Mouse (Mus musculus) lung, embryonic 14.5 days (tissue): ENCODE data around the gene Cntf. TPM values are rescaled to one million over a fixed set of nuclear protein-coding genes. Genes with fewer than 3 reads are reported as not detected.

Experiments used
- ATAC-seq: fragments of 200-750 bp; cut with Nextera tagmentation; 2 replicates; pipeline ENCODE4 v1.8.0; 2017; ENCODE audit warnings: mild to moderate bottlenecking, moderate TSS enrichment, moderate library complexity; ENCODE audit not compliant: insufficient read depth
- DNase-seq: peaks from one replicate; pipeline ENCODE4 v3.0.0-alpha.2; 2015
- H3K27ac ChIP-seq: fragments of 300-500 bp; sonication (generic); 2 replicates; pipeline ENCODE4 v1.5.1; 2014; ENCODE audit warnings: low read depth, mild to moderate bottlenecking, moderate library complexity
- H3K27me3 ChIP-seq: fragments of 300-500 bp; sonication (generic); 2 replicates; pipeline ENCODE4 v1.6.1; 2014; ENCODE audit warnings: low read length, control low read depth; ENCODE audit not compliant: insufficient read depth
- H3K36me3 ChIP-seq: fragments of 300-500 bp; sonication (generic); 2 replicates; pipeline ENCODE4 v1.6.1; 2014; ENCODE audit warnings: control low read depth; ENCODE audit not compliant: insufficient read depth
- H3K4me1 ChIP-seq: fragments of 300-500 bp; sonication (generic); 2 replicates; pipeline ENCODE4 v1.6.1; 2014; ENCODE audit warnings: antibody characterized with exemption, control low read depth; ENCODE audit not compliant: insufficient read depth
- H3K4me2 ChIP-seq: fragments of 300-500 bp; sonication (generic); 2 replicates; pipeline ENCODE4 v1.6.1; 2014; ENCODE audit warnings: mild to moderate bottlenecking
- H3K4me3 ChIP-seq: fragments of 300-500 bp; sonication (generic); 2 replicates; pipeline ENCODE4 v1.5.1; 2014; ENCODE audit warnings: low read depth, low read length
- H3K9ac ChIP-seq: fragments of 300-500 bp; sonication (generic); 2 replicates; pipeline ENCODE4 v1.6.1; 2014
- H3K9me3 ChIP-seq: fragments of 300-500 bp; sonication (generic); 2 replicates; pipeline ENCODE4 v1.6.1; 2016; ENCODE audit warnings: low read depth, low read length, control low read depth
- CTCF ChIP-seq: IDR thresholded peaks from 2 replicates; pipeline ENCODE4 v1.5.1; 2016; ENCODE audit warnings: antibody characterized with exemption, low read depth
- WGBS: fragments of 180-500 bp; shearing (Covaris S2); extraction: QIAGEN DNeasy Blood & Tissue Kit; methylation state at CpG from one replicate; pipeline ENCODE4 v1.1.7; 2014; 5-methylcytosine and 5-hydroxymethylcytosine counted together
- polyA plus RNA-seq: library from polyadenylated mRNA; unstranded; fragments of >200 nt; fragmentation: Nextera tagmentation; extraction: Ambion mirVana; gene quantifications from 2 replicates; pipeline ENCODE4 v1.2.1, GENCODE M21; 2014

Gene Cntf
- polyA plus RNA-seq, 1 experiment from 2014 or later: 0.55 TPM

DNA sequence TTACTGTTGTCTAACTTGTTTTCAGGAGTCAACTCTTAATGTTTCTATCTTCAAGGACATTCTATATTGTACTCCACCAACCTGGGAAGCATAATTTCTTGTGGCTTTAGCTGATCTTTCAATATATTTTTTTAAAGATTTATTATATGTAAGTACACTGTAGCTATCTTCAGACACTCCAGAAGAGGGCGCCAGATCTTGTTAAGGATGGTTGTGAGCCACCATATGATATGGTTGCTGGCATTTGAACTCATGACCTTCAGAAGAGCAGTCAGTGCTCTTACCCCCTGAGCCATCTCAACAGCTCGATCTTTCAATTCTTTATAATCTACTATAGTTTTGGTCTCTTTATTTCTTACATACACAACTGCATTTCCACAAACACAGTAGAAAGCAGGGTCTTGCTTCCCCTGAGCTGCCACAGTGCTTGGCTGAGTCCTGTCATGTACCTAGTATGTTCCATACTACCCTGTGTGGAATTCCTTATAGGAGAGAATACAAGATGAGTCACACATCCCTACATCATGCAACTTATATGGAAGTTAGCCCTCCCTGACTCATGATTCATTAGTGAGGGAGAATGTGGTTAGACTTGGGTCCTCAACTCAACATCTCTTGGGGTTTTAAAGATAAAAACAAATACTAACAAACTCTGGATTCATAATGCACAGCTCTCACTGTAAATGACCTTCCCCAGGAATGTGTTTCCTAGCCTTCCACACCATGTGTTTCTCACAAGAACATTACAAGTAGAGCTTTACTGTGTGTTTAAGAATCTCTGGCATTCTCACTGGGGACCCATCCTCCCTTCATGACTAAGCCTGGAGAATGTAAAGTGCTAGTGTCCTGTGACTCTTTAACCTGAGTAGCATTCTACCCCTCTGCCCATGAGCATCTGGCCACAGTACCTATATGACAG is 3.0 kb downstream of the Cntf start:
- peaks cover 47% of the 10 kb centered on the region for H3K36me3 ChIP-seq
- peak; percentile 42 for TF ChIP-seq CTCF

GRCm38 (mm10) chr19:12759656-12760055 is 5.8 kb downstream of the Cntf start:
- Histone ChIP-seq H3K9me3 (no peaks in the 10 kb centered on the region), H3K27ac (no peak overlapping the region), H3K27me3 (no peaks in the 10 kb centered on the region), H3K4me1 (no peaks in the 10 kb centered on the region), H3K4me3 (no peak overlapping the region), H3K9ac (no peak overlapping the region), H3K4me2 (no peak overlapping the region), H3K36me3 (peaks cover 27% of the 10 kb centered on the region)
- ATAC-seq (no peak), DNase-seq (no peak)
- 82% methylated on average over 2 of the region's 2 CpGs for WGBS
- TF ChIP-seq CTCF: no peak

More for the DNA sequence above, 3.0 kb downstream of the Cntf start:
- H3K4me3 ChIP-seq: no peak overlapping the region
- H3K27me3 ChIP-seq: no peaks in the 10 kb centered on the region
- 63% methylated on average over 2 of the region's 2 CpGs for WGBS
- DNase-seq (no peak), ATAC-seq (0 out of 2 replicates have a peak, but pooled peaks have one; percentile 31)
- H3K4me1 ChIP-seq: no peaks in the 10 kb centered on the region
- H3K27ac ChIP-seq: no peak overlapping the region
- H3K9me3 ChIP-seq: no peaks in the 10 kb centered on the region
- H3K9ac ChIP-seq: no peak overlapping the region
- H3K4me2 ChIP-seq: no peak overlapping the region

GRCm38 (mm10) chr19:12758936-12759478 is 6.4 kb downstream of the Cntf start:
- TF ChIP-seq CTCF: no peak
- no peaks in the 10 kb centered on the region for H3K9me3 ChIP-seq
- H3K9ac ChIP-seq: no peak overlapping the region
- H3K4me2 ChIP-seq: no peak overlapping the region
- no peak overlapping the region for H3K4me3 ChIP-seq
- no peaks in the 10 kb centered on the region for H3K4me1 ChIP-seq
- H3K27ac ChIP-seq: no peak overlapping the region
- H3K27me3 ChIP-seq: no peaks in the 10 kb centered on the region
- no peak for DNase-seq
- no peak for ATAC-seq
- WGBS: 76% methylated on average over 1 of the region's 1 CpGs
- peaks cover 22% of the 10 kb centered on the region for H3K36me3 ChIP-seq

DNA sequence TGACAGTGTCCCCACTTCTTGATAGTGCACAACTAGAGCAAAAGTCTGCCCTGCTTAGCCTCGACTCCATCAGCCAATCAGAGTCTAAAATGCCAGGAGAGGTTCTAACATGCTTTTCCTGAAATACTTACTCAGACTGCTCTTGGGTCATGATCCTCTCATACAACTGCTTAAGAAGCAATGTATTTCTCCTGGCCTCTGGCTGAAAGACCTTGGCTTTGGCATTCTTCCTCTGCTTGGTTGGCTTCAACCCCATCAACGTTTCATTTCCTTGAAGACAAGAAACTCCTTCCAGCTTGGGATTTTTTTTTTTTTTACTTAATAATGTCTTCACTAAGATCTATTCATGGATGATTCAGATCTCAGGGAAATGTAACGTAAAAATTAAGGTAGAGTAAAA is 9.1 kb downstream of the Cntf start:
- no peaks in the 10 kb centered on the region for H3K36me3 ChIP-seq

GRCm38 (mm10) chr19:12731950-12732349 is 33.5 kb downstream of the Cntf start:
- Histone ChIP-seq H3K36me3 (no peaks in the 10 kb centered on the region), H3K4me2 (no peak overlapping the region), H3K9me3 (no peaks in the 10 kb centered on the region), H3K4me3 (no peak overlapping the region), H3K27ac (no peak overlapping the region), H3K27me3 (no peaks in the 10 kb centered on the region), H3K4me1 (no peaks in the 10 kb centered on the region), H3K9ac (no peak overlapping the region)
- DNase-seq (no peak), ATAC-seq (no peak)
- no peak for TF ChIP-seq CTCF
- 61% methylated on average over 2 of the region's 2 CpGs for WGBS

More for the DNA sequence above, 9.1 kb downstream of the Cntf start:
- H3K9ac ChIP-seq: no peak overlapping the region
- no peak overlapping the region for H3K4me2 ChIP-seq
- 69% methylated on average over 3 of the region's 3 CpGs for WGBS
- H3K4me3 ChIP-seq: no peak overlapping the region
- no peak for TF ChIP-seq CTCF
- no peak overlapping the region for H3K27ac ChIP-seq
- no peaks in the 10 kb centered on the region for H3K27me3 ChIP-seq
- H3K4me1 ChIP-seq: no peaks in the 10 kb centered on the region
- ATAC-seq: no peak
- DNase-seq: no peak
- H3K9me3 ChIP-seq: no peaks in the 10 kb centered on the region

DNA sequence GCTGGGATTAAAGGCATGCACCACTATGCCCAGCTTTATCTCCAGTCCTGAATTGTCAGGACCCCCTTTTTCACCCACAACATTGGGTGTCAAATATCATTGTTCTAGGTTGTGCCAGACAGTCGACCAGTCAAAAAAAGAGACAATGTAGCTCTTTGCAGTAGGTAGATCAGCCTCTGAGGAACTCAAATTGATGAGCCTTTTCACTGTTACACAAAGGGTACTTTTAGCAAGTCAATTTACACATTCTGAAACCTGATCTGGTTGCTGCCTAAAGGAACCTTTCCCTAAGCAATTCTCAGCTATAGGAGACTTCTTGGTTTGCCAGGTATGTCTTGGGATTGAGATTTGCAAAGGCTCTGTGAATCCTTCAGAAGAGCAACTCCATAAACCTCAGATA is 34.4 kb downstream of the Cntf start:
- 55% methylated on average over 1 of the region's 1 CpGs for WGBS
- ATAC-seq (no peak), DNase-seq (no peak)
- H3K4me3 ChIP-seq: no peak overlapping the region
- no peaks in the 10 kb centered on the region for H3K27me3 ChIP-seq
- no peak overlapping the region for H3K9ac ChIP-seq
- H3K4me2 ChIP-seq: no peak overlapping the region
- no peak for TF ChIP-seq CTCF
- no peaks in the 10 kb centered on the region for H3K4me1 ChIP-seq
- no peaks in the 10 kb centered on the region for H3K9me3 ChIP-seq
- H3K27ac ChIP-seq: no peak overlapping the region
- no peaks in the 10 kb centered on the region for H3K36me3 ChIP-seq

- no peak overlapping the region for H3K27ac ChIP-seq
- H3K4me1 ChIP-seq: no peaks in the 10 kb centered on the region
- no peak overlapping the region for H3K4me2 ChIP-seq
- DNase-seq: no peak
- H3K4me3 ChIP-seq: no peak overlapping the region
- no peak for ATAC-seq
- no peaks in the 10 kb centered on the region for H3K9me3 ChIP-seq
- TF ChIP-seq CTCF: no peak
- WGBS: 66% methylated on average over 1 of the region's 1 CpGs
- H3K27me3 ChIP-seq: no peaks in the 10 kb centered on the region
- no peak overlapping the region for H3K9ac ChIP-seq
- H3K36me3 ChIP-seq: no peaks in the 10 kb centered on the region
Observed at GRCm38 (mm10) chr19:12725851-12726250, 39.6 kb downstream of the Cntf start.
